Mouse (Mus musculus): Measurements from ENCODE around the gene Cdh15. TPM values are rescaled to one million over a fixed set of nuclear protein-coding genes. Genes with fewer than 3 reads are reported as not detected.

The Cdh15 gene
- polyA plus RNA-seq, 1 experiment from 2014 or later, result 0.37 TPM

DNA sequence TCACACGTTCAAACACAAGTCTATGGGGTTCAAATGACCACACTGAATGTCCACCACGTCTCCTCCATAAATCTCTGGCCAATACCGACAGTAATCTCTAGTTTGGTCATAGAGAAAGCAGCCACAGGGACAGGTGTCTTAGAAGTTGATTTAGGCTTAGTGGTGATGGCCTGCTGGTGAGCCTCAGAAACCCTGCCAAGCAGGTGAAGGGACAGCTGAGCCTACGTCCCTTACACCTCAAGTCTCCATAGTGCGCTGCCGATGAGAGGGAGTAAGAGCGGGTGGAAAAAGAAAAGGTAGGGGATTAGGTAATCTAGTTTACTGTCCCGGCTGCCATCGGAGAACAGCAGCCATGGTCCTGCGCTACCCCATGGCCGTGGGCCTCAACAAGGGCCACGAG is 11.6 kb upstream of the Cdh15 start:
- DNase-seq (ENCODE audit: low spot score) (no peak), ATAC-seq (replicated peaks; ENCODE audit: low FRiP score, low read depth) (no peak)
- no peak for TF ChIP-seq CTCF (IDR thresholded peaks at IDR 0.05; ENCODE audit: low read depth)
- 80% methylated on average over 12 of the region's 12 CpGs for WGBS
- no peak overlapping the region for H3K4me3 ChIP-seq (replicated peaks; ENCODE audit: low read depth, low read length)
- no peak overlapping the region for H3K4me2 ChIP-seq (ENCODE audit: low read length)
- H3K27ac ChIP-seq, result no peak overlapping the region
- H3K9me3 ChIP-seq (replicated peaks; ENCODE audit: low read length), result no peaks in the 10 kb centered on the region
- H3K4me1 ChIP-seq (replicated peaks; ENCODE audit: insufficient read depth, low read length), result no peaks in the 10 kb centered on the region
- no peak overlapping the region for H3K9ac ChIP-seq (ENCODE audit: low read depth, low read length)
- H3K27me3 ChIP-seq (ENCODE audit: insufficient read depth, low read length), result no peaks in the 10 kb centered on the region
- no peaks in the 10 kb centered on the region for H3K36me3 ChIP-seq (ENCODE audit: insufficient read depth, low read length)

- H3K4me1 ChIP-seq (replicated peaks; ENCODE audit: insufficient read depth, low read length), result no peaks in the 10 kb centered on the region
- H3K36me3 ChIP-seq (ENCODE audit: insufficient read depth, low read length), result no peaks in the 10 kb centered on the region
- H3K4me2 ChIP-seq (ENCODE audit: low read length), result no peak overlapping the region
- no peaks in the 10 kb centered on the region for H3K27me3 ChIP-seq (ENCODE audit: insufficient read depth, low read length)
- WGBS, result 80% methylated on average over 13 of the region's 13 CpGs
- H3K9ac ChIP-seq (ENCODE audit: low read depth, low read length), result no peak overlapping the region
- ATAC-seq (replicated peaks; ENCODE audit: low FRiP score, low read depth), result no peak
- H3K4me3 ChIP-seq (replicated peaks; ENCODE audit: low read depth, low read length), result no peak overlapping the region
- TF ChIP-seq CTCF (IDR thresholded peaks at IDR 0.05; ENCODE audit: low read depth), result no peak
- H3K9me3 ChIP-seq (replicated peaks; ENCODE audit: low read length), result no peaks in the 10 kb centered on the region
- H3K27ac ChIP-seq, result no peak overlapping the region
- DNase-seq (ENCODE audit: low spot score), result no peak
These were observed 11.1 kb upstream of the Cdh15 start for GRCm38 (mm10) chr8:122836696-122837095.

GRCm38 (mm10) chr8:122844161-122844560 is 3.6 kb upstream of the Cdh15 start:
- Histone ChIP-seq H3K9ac (ENCODE audit: low read depth, low read length) (no peak overlapping the region), H3K27me3 (ENCODE audit: insufficient read depth, low read length) (no peaks in the 10 kb centered on the region), H3K4me2 (ENCODE audit: low read length) (no peak overlapping the region), H3K4me3 (replicated peaks; ENCODE audit: low read depth, low read length) (no peak overlapping the region), H3K27ac (no peak overlapping the region), H3K36me3 (ENCODE audit: insufficient read depth, low read length) (no peaks in the 10 kb centered on the region), H3K9me3 (replicated peaks; ENCODE audit: low read length) (no peaks in the 10 kb centered on the region), H3K4me1 (replicated peaks; ENCODE audit: insufficient read depth, low read length) (no peaks in the 10 kb centered on the region)
- ATAC-seq (replicated peaks; ENCODE audit: low FRiP score, low read depth) (no peak), DNase-seq (ENCODE audit: low spot score) (no peak)
- TF ChIP-seq CTCF (IDR thresholded peaks at IDR 0.05; ENCODE audit: low read depth), result no peak
- WGBS, result 55% methylated on average over 3 of the region's 3 CpGs

GRCm38 (mm10) chr8:122845662-122846061 is 2.1 kb upstream of the Cdh15 start:
- no peaks in the 10 kb centered on the region for H3K27me3 ChIP-seq (ENCODE audit: insufficient read depth, low read length)
- no peak overlapping the region for H3K9ac ChIP-seq (ENCODE audit: low read depth, low read length)
- H3K4me1 ChIP-seq (replicated peaks; ENCODE audit: insufficient read depth, low read length), result no peaks in the 10 kb centered on the region
- H3K36me3 ChIP-seq (ENCODE audit: insufficient read depth, low read length), result no peaks in the 10 kb centered on the region
- no peaks in the 10 kb centered on the region for H3K9me3 ChIP-seq (replicated peaks; ENCODE audit: low read length)
- H3K4me2 ChIP-seq (ENCODE audit: low read length), result no peak overlapping the region
- ATAC-seq (replicated peaks; ENCODE audit: low FRiP score, low read depth), result no peak
- 64% methylated on average over 4 of the region's 4 CpGs for WGBS
- no peak for TF ChIP-seq CTCF (IDR thresholded peaks at IDR 0.05; ENCODE audit: low read depth)
- no peak for DNase-seq (ENCODE audit: low spot score)
- H3K4me3 ChIP-seq (replicated peaks; ENCODE audit: low read depth, low read length), result no peak overlapping the region
- no peak overlapping the region for H3K27ac ChIP-seq

GRCm38 (mm10) chr8:122849152-122849910 is 1.6 kb downstream of the Cdh15 start:
- H3K4me1 ChIP-seq (replicated peaks; ENCODE audit: insufficient read depth, low read length), result no peaks in the 10 kb centered on the region
- WGBS, result 60% methylated on average over 11 of the region's 11 CpGs
- no peak overlapping the region for H3K4me2 ChIP-seq (ENCODE audit: low read length)
- no peak overlapping the region for H3K4me3 ChIP-seq (replicated peaks; ENCODE audit: low read depth, low read length)
- H3K9ac ChIP-seq (ENCODE audit: low read depth, low read length), result no peak overlapping the region
- ATAC-seq (replicated peaks; ENCODE audit: low FRiP score, low read depth) (no peak), DNase-seq (ENCODE audit: low spot score) (no peak)
- H3K36me3 ChIP-seq (ENCODE audit: insufficient read depth, low read length), result no peaks in the 10 kb centered on the region
- TF ChIP-seq CTCF (IDR thresholded peaks at IDR 0.05; ENCODE audit: low read depth), result no peak
- no peaks in the 10 kb centered on the region for H3K9me3 ChIP-seq (replicated peaks; ENCODE audit: low read length)
- no peak overlapping the region for H3K27ac ChIP-seq
- no peaks in the 10 kb centered on the region for H3K27me3 ChIP-seq (ENCODE audit: insufficient read depth, low read length)

GRCm38 (mm10) chr8:122850641-122851240 is 3.0 kb downstream of the Cdh15 start:
- Histone ChIP-seq H3K36me3 (ENCODE audit: insufficient read depth, low read length) (no peaks in the 10 kb centered on the region), H3K27me3 (ENCODE audit: insufficient read depth, low read length) (no peaks in the 10 kb centered on the region), H3K4me3 (replicated peaks; ENCODE audit: low read depth, low read length) (no peak overlapping the region), H3K4me1 (replicated peaks; ENCODE audit: insufficient read depth, low read length) (no peaks in the 10 kb centered on the region), H3K27ac (no peak overlapping the region), H3K4me2 (ENCODE audit: low read length) (no peak overlapping the region), H3K9me3 (replicated peaks; ENCODE audit: low read length) (no peaks in the 10 kb centered on the region), H3K9ac (ENCODE audit: low read depth, low read length) (no peak overlapping the region)
- no peak for ATAC-seq (replicated peaks; ENCODE audit: low FRiP score, low read depth)
- 44% methylated on average over 3 of the region's 3 CpGs for WGBS
- no peak for DNase-seq (ENCODE audit: low spot score)
- no peak for TF ChIP-seq CTCF (IDR thresholded peaks at IDR 0.05; ENCODE audit: low read depth)
